Mouse (Mus musculus) urinary bladder, postnatal 0 days (tissue): ENCODE measurements around the gene Oscar. TPM values are rescaled to one million over a fixed set of nuclear protein-coding genes. Genes with fewer than 3 reads are reported as not detected.
A peak's percentile ranks its signal among the peaks of the same experiment; 100 is the strongest.

Experiments
- microRNA-seq: library from miRNA; unstranded; fragments of <30 nt; microRNA quantifications from one replicate; pipeline ENCODE4, GENCODE M21; 2016
- polyA plus RNA-seq: library from polyadenylated mRNA; unstranded; fragments of >200 nt; fragmentation: Nextera tagmentation; extraction: Ambion mirVana; gene quantifications from 2 replicates; pipeline ENCODE4 v1.2.1, GENCODE M21; 2015

Gene Oscar
- polyA plus RNA-seq, result not detected in 2 replicates

DNA sequence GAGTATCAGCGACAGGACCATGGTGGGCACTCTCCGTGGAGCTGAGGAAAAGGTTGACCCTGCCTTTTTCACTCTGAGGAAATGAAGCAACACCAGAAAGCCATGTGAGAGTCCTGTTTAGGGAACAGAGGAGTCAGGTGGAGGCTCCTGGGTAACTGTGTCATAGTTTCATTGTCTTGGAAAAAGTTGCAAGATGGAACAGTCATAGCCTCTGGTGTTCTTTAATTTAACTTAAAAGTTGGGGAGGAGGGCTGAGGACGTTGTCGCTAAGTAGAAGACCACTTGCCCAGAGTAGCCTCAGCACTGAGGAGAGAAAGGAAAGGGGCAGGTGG, at the start of gene Oscar:
Gene Oscar (minus strand): TSS at position 101 of the 332 bp plus-strand sequence.

DNA sequence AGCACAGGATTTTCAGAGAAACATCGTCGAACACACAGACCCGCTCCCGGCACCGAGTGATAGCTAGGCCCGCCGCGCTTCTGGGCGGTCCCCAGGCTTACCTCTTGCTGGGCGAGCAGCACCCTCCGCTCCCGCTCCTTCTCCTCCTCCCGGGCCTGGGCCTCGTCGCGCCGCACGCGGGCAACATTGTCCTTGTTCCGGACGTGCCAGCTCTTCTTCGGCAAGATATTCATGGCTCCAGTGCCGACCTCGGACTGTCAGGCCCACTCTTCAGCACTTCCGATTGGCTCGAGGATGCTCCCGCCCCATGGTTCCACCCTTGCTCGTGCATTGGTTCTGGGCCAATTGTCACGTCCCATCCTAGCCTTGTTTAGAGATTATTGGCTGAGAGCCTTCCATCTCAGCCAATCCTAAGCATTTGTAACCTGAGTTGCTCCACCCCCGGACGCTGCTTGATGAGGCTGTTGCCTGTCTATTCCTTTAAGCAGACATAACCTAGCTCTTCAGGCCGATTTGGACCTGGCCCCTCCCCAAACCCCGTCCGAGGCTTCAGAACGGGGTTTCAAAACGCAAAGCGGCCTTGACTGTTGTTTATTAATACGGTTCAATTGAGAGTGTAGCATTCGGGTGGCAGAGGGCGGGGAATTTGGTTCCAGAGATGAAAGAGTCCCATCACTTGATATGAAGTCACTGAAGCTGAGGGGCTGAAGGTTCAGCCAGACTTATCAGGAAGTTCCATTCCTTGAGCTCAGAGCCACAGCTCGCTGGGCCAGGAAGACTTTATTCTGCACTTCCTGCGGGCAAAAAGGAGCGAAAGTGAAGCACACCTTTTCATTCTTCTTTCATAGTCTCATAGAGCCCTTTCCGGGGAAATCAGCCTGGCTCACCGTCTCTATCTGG, 49.5 kb upstream of the Oscar start, which contains the start of gene Leng1:
Gene Leng1 (minus strand): TSS at position 626 of the 900 bp plus-strand sequence.

DNA sequence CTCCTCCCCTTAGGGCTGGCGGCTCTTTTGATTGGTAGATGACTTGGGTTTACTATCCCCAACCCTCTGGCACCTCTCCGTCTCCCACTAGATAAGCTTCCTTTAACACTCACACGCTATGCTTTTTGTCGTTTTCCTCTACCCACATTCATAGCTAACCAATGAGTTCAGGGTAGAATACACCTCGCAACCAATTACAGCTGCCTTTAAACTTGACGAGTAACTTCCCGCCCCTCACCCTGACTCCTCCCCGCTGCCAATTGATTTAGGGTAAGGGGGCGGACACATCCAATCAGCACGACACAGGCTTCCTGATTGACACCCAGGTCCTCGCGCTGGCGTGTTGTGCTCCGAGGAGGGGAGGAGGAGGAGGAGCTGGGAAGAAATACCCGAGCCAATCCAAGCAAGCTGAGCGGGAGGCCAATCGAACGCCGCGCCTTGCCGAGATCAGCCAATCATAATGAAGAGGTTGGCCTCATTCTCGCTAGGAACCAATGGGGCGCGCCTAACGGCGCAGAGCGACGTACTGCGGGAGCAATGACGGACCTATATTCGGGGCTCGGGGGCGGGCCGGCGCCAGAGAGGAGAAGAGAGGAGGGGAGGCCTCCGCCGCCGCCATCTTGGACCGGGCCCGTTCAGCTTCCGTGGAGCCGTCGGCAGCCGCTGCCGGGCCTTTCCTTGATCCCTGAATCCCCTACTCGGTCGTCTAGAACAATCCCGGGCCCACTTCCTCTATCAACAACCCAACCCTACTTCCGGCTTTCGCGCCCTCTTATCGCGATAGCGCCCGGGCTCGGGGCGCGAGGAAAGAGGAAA, 28.9 kb upstream of the Oscar start, which contains the start of gene Cnot3:
Gene Cnot3 (plus strand): TSS at position 597 of the 816 bp plus-strand sequence.

DNA sequence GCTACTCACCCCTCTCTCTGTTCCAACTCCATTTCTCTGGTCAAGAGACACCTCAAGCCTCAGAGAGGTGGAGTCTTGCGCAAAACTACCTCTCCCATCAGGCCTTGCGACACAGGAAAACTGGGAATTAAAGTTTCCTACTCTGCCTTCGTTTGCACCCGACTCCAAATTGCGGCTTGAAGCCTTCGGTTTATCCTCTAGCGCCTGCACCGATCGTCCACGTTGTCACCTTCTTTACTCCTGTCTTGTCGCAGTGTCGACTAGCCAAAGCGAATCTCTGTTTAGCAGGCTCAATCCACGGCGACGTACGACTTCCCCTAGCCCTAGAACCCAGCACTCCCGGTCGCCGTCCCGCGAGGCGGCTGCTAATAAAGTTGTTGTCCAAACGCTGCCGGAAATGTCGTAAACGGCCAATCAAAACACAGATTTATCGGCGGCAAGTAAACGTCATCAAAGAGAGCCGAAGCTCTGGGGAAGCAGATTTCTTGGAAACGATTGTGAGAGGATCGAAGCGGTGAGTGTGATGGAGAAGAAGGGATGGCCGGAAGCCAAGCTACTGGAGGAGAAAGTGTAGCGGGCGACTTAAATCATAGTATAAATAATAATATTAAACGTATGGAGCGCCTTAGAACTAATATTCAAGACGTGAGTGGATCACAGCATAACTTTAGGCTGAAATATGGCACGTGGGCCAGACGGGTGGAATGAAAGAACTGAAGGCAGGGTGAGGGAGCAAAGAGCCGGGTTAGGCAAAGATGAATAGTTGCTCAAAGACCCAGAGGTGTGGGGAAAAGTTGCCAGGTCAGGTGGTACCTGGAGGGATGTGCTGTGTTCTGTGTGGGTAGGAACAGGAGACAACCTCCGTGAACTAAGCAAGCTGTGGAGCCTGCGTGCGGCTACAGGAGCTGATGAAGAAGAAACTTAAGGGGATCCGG, 13.9 kb upstream of the Oscar start, which contains the start of the genes Tfpt and Prpf31:
Gene Tfpt (minus strand): TSS at position 387 of the 935 bp plus-strand sequence.
Gene Prpf31 (plus strand): TSS at position 443 of the 935 bp plus-strand sequence.

DNA sequence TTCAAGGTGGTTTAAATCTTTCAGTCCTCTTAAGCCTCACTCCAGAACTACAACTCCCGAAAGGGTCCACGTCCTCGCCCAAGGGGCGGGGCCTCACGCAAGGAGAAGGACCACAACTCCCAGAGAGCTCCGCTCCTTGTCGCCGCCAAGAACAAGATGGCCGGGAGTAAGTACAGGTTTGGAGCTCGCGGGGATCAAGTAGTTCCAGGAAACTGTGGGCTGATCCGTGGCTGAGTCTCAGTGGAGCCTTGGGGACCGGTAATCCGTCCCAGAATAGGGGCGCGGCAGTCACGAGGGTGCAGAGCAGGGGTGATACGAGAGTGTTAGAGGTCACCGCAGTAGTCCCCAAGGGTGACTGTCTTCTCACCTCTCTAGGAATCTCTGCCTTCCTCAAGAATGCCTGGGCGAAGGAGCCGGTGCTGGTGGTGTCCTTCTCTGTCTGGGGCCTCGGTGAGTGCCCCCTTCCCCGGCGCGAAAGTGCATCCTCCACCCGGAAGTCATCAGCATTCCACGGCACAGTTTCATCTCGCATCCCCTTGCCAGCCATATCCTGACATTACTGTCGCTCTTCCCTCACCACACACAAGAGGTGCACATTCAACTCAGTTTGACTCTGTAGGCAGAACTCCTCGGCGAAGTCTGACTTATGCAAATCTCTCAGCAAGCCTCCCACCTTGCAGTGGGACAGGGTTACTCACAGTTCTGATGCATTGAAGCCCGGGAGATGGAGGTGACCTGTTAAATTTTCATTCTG, 1.5 kb upstream of the Oscar start, which contains the start of gene Ndufa3:
Gene Ndufa3 (plus strand): TSS at position 132 of the 754 bp plus-strand sequence.

Small RNAs within 50 kb of the gene (microRNA-seq; reads per million reads assigned to microRNA genes)
- gene Gm25100 (not detected), gene Mir3572 (3.4 reads per million, percentile 3 among the genes with 10 or more reads in this experiment)

Other genes starting within 250 kb of the Oscar start
- 0.33 TPM in 1 of 2 replicates, not detected in the other for gene Cacng8, start 225.5 kb downstream of the Oscar start, polyA plus RNA-seq
- not detected in 2 replicates for gene Cacng6, start 192.0 kb downstream of the Oscar start, polyA plus RNA-seq
- gene Tarm1, start 113.5 kb downstream of the Oscar start, polyA plus RNA-seq, result 0.13 and 0.40 TPM in 2 replicates
- gene Ndufa3, start 1.2 kb upstream of the Oscar start, polyA plus RNA-seq, result 504 and 592 TPM in 2 replicates
- gene Tfpt, start 13.8 kb upstream of the Oscar start, polyA plus RNA-seq, result 11.3 and 12.6 TPM in 2 replicates
- 43.3 and 43.9 TPM in 2 replicates for gene Prpf31, start 13.8 kb upstream of the Oscar start, polyA plus RNA-seq
- 22.0 and 22.5 TPM in 2 replicates for gene Cnot3, start 29.1 kb upstream of the Oscar start, polyA plus RNA-seq
- 14.5 and 16.8 TPM in 2 replicates for gene Leng1, start 49.7 kb upstream of the Oscar start, polyA plus RNA-seq
- 43.7 and 43.8 TPM in 2 replicates for gene Tmc4, start 61.4 kb upstream of the Oscar start, polyA plus RNA-seq
- gene Tsen34, start 76.7 kb upstream of the Oscar start, polyA plus RNA-seq, result 159 and 166 TPM in 2 replicates
- 32.8 and 37.9 TPM in 2 replicates for gene Mboat7, start 77.4 kb upstream of the Oscar start, polyA plus RNA-seq
- gene Rps9, start 87.8 kb upstream of the Oscar start, polyA plus RNA-seq, result 952 and 1,003 TPM in 2 replicates
- 2.0 and 4.9 TPM in 2 replicates for gene Pirb, start 104.2 kb upstream of the Oscar start, polyA plus RNA-seq
- gene Gm15448, start 209.5 kb upstream of the Oscar start, polyA plus RNA-seq, result not detected in 2 replicates
- 0.53 and 0.67 TPM in 2 replicates for gene Pira2, start 228.9 kb upstream of the Oscar start, polyA plus RNA-seq